Mouse (Mus musculus) lung, postnatal 0 days (tissue): ENCODE measurements at regions not wholly inside any gene's neighbourhood (a gene's known extent, or its start where the extent isn't known, plus 50 kb on each side); places are given as distances from the start of the nearest gene placed in this dataset.

Experiments used
- CTCF ChIP-seq: IDR thresholded peaks from 2 replicates; pipeline ENCODE4 v1.5.1; 2016; ENCODE audit warnings: antibody characterized with exemption, mild to moderate bottlenecking
- EP300 ChIP-seq: IDR thresholded peaks from 2 replicates; pipeline ENCODE4 v1.6.1; 2016; ENCODE audit warnings: antibody characterized with exemption, mild to moderate bottlenecking, control low read depth

GRCm38 (mm10) chr2:166429918-166430317 lies 274.5 kb upstream of the Sulf2 start:
- TF ChIP-seq CTCF, result no peak
- TF ChIP-seq EP300, result no peak
